Mouse (Mus musculus) cerebellum, adult 11 months (tissue): ENCODE data around the gene Vps4b.
"Not testable (repeated sequence)": the region's sequence is repeated elsewhere in the genome, so short reads cannot be mapped to it uniquely, and the experiment has no call there.

Experiments used
- DNase-seq: peaks from one replicate; pipeline ENCODE4 v3.0.0; 2022

The Vps4b gene

GRCm38 (mm10) chr1:106750656-106751055 is 45.9 kb downstream of the Vps4b start:
- DNase-seq: no peak

GRCm38 (mm10) chr1:106748555-106749315 is 47.8 kb downstream of the Vps4b start:
- no peak for DNase-seq

GRCm38 (mm10) chr1:106742980-106743379 is 53.5 kb downstream of the Vps4b start:
- no peak for DNase-seq

- DNase-seq: no peak
Measured at GRCm38 (mm10) chr1:106740735-106741134, 55.8 kb downstream of the Vps4b start.

GRCm38 (mm10) chr1:106739810-106740209 is 56.7 kb downstream of the Vps4b start:
- no peak for DNase-seq

- no peak for DNase-seq
Measured at GRCm38 (mm10) chr1:106738092-106738491, 58.4 kb downstream of the Vps4b start.

GRCm38 (mm10) chr1:106736211-106736610 is 60.3 kb downstream of the Vps4b start:
- no peak for DNase-seq

- DNase-seq: peak; percentile 51
Measured at GRCm38 (mm10) chr1:106735586-106735985, 60.9 kb downstream of the Vps4b start.

- DNase-seq: no peak
Measured at GRCm38 (mm10) chr1:106722061-106722460, 74.5 kb downstream of the Vps4b start.

- not testable (repeated sequence) for DNase-seq
Measured at GRCm38 (mm10) chr1:106717736-106718135, 78.8 kb downstream of the Vps4b start.

GRCm38 (mm10) chr1:106717071-106717601 is 79.4 kb downstream of the Vps4b start:
- DNase-seq: peak; percentile 33

GRCm38 (mm10) chr1:106716141-106716540 is 80.4 kb downstream of the Vps4b start:
- DNase-seq: no peak

- DNase-seq: no peak
Measured at GRCm38 (mm10) chr1:106715111-106716083, 81.1 kb downstream of the Vps4b start.

GRCm38 (mm10) chr1:106714530-106714981 is 82.0 kb downstream of the Vps4b start:
- DNase-seq: peak; percentile 46
